Mouse (Mus musculus) midbrain, embryonic 12.5 days (tissue): ENCODE results near the gene Natd1. TPM values are rescaled to one million over a fixed set of nuclear protein-coding genes. Genes with fewer than 3 reads are reported as not detected.

Source experiments
- ATAC-seq: fragments of 200-750 bp; cut with Nextera tagmentation; 2 replicates; pipeline ENCODE4 v1.8.0; 2017; ENCODE audit warnings: low read depth, moderate TSS enrichment, moderate library complexity; ENCODE audit not compliant: low FRiP score
- H3K27ac ChIP-seq: fragments of 300-500 bp; sonication (generic); replicated peaks from 2 replicates; pipeline ENCODE4 v1.5.1; 2016; ENCODE audit warnings: mild to moderate bottlenecking
- H3K27me3 ChIP-seq: fragments of 300-500 bp; sonication (generic); 2 replicates; pipeline ENCODE4 v1.6.1; 2016; ENCODE audit warnings: mild to moderate bottlenecking
- H3K36me3 ChIP-seq: fragments of 300-500 bp; sonication (generic); 2 replicates; pipeline ENCODE4 v1.6.1; 2016
- H3K4me1 ChIP-seq: fragments of 300-500 bp; sonication (generic); 2 replicates; pipeline ENCODE4 v1.6.1; 2016
- H3K4me2 ChIP-seq: fragments of 300-500 bp; sonication (generic); replicated peaks from 2 replicates; pipeline ENCODE4 v1.6.1; 2016; ENCODE audit warnings: mild to moderate bottlenecking, moderate library complexity
- H3K4me3 ChIP-seq: fragments of 300-500 bp; sonication (generic); 2 replicates; pipeline ENCODE4 v1.5.1; 2016; ENCODE audit warnings: mild to moderate bottlenecking
- H3K9ac ChIP-seq: fragments of 300-500 bp; sonication (generic); replicated peaks from 2 replicates; pipeline ENCODE4 v1.6.1; 2016; ENCODE audit warnings: mild to moderate bottlenecking, moderate library complexity
- H3K9me3 ChIP-seq: fragments of 300-500 bp; sonication (generic); 2 replicates; pipeline ENCODE4 v1.6.1; 2016; ENCODE audit warnings: mild to moderate bottlenecking
- whole genome bisulfite sequencing: fragments of 180-500 bp; shearing (Covaris S2); methylation state at CpG from one replicate; pipeline ENCODE4 v1.1.7; 2016; 5-methylcytosine and 5-hydroxymethylcytosine counted together
- polyA plus RNA-seq: library from polyadenylated mRNA; unstranded; fragments of >200 nt; fragmentation: Nextera tagmentation; extraction: Ambion mirVana; gene quantifications from 2 replicates; pipeline ENCODE4 v1.2.1, GENCODE M21; 2016

The Natd1 gene
- polyA plus RNA-seq, 1 experiment from 2014 or later, result 27.3 TPM

DNA sequence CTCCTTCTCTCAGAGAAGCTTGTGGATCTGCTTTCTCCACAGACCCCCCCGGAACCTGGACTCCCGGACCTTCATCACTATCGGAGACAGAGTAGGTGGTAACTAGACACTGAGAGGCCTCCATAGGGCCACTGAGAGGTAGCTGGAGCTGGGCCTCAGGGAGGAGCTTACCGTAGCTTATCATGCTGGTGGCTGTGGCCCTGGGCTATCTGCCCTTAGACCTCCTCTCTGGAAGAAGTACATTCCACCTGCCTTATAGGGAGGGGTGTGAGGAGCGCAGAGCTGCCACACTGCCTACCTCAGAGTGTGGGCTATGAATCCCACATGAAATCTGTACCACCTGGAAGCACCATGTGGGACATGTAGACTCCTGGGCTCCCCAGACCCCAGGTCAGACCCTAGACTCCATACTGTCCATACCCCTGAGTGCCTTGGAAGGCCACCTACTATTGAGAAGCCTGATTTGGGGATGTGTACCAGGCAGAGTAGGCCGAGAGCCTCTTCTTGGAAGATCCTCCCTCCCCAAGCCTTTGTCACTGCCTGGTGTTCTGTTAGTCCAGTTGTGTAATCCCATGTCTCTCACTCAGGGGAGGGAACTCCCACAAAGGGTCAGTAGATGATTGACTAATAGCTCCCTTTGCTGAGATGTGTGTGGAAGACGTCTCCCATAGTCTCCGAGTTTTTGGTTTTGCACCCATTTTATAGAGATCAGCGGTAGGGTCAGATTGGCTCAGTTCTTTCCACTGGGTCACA, 27.9 kb upstream of the Natd1 start:
- no peaks in the 10 kb centered on the region for H3K27me3 ChIP-seq
- H3K4me3 ChIP-seq, result no peak overlapping the region
- 91% methylated on average over 9 of the region's 9 CpGs for WGBS

DNA sequence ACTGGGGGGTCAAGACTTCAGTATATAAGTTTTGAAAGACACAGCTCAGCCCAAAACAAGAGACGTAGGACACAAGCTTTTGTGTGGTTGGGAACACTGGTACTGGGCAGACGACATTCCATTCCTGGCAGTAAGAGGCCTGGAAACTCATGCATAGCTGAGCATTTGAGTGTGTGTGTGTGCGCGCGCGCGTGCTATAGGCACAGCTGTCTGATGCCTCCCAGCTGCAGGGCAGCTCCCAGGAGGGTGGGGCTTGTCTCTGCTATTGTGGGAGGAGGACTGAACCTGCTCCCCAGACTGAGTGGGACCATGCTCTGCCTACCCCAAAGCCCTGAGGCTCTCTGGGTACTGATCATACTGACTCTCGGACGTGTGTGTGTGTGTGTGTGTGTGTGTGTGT, 26.8 kb upstream of the Natd1 start:
- H3K4me1 ChIP-seq, result peaks cover 10% of the 10 kb centered on the region; the same call in 1 of the 2 replicates
- H3K9ac ChIP-seq, result no peak overlapping the region
- no peaks in the 10 kb centered on the region for H3K27me3 ChIP-seq
- peaks cover 35% of the 10 kb centered on the region for H3K36me3 ChIP-seq
- no peak overlapping the region for H3K4me2 ChIP-seq
- no peak for ATAC-seq
- H3K27ac ChIP-seq, result no peak overlapping the region
- 67% methylated on average over 9 of the region's 9 CpGs for WGBS
- no peak overlapping the region for H3K4me3 ChIP-seq
- no peaks in the 10 kb centered on the region for H3K9me3 ChIP-seq

More for the DNA sequence above, 27.9 kb upstream of the Natd1 start:
- peaks cover 10% of the 10 kb centered on the region; the same call in 1 of the 2 replicates for H3K4me1 ChIP-seq
- peaks cover 45% of the 10 kb centered on the region for H3K36me3 ChIP-seq
- H3K27ac ChIP-seq, result no peak overlapping the region
- ATAC-seq, result no peak
- H3K9me3 ChIP-seq, result no peaks in the 10 kb centered on the region
- H3K9ac ChIP-seq, result no peak overlapping the region
- no peak overlapping the region for H3K4me2 ChIP-seq

DNA sequence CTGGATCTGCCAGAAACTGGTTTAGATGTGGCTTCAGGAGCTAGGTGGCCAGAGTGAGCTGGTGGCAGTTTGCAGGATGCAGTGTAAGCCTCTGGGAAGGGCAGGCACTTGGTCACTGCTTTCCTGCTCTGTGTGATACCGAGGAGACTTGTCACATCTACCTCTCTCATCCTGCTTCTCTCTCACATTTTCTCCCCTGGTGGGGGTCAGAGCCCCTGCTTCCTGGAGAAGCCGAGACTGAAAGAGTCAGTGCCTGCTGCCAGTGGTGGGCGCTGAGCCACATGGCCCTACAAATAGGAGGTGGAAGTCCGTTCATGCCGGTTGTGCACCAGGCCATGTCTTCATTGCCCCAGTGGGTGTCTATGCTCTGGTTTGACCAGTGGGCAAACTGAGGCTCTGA, 26.0 kb upstream of the Natd1 start:
- Histone ChIP-seq H3K36me3 (peaks cover 26% of the 10 kb centered on the region), H3K4me1 (peaks cover 10% of the 10 kb centered on the region; the same call in 1 of the 2 replicates), H3K27me3 (no peaks in the 10 kb centered on the region), H3K9ac (no peak overlapping the region), H3K4me2 (no peak overlapping the region), H3K4me3 (no peak overlapping the region), H3K27ac (no peak overlapping the region), H3K9me3 (no peaks in the 10 kb centered on the region)
- WGBS, result 78% methylated on average over 5 of the region's 5 CpGs
- ATAC-seq, result no peak

DNA sequence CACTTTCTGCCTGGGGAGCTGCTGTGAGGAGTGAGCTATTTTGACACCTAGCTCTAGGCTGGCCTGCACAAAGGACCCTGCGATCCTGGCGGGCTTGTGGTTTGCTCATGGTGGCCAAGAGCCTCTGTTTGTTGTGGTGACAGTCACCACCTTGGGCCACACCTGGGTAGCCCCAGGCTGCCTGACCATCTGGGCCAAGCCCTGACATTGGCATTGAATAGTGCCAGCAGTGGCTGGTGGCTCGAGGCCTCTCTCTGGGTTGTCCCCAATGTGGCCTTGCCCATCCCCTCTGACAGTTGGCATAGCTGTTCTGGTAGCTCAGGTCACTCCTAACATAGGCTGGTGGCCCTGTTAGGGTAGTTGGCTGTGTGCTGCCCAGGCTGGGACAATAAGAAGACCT, 24.9 kb upstream of the Natd1 start:
- 96% methylated on average over 3 of the region's 3 CpGs for WGBS
- Histone ChIP-seq H3K9ac (no peak overlapping the region), H3K4me2 (no peak overlapping the region), H3K27me3 (no peaks in the 10 kb centered on the region), H3K4me1 (peaks cover 10% of the 10 kb centered on the region; the same call in 1 of the 2 replicates), H3K9me3 (no peaks in the 10 kb centered on the region), H3K27ac (no peak overlapping the region), H3K36me3 (peaks cover 18% of the 10 kb centered on the region), H3K4me3 (no peak overlapping the region)
- no peak for ATAC-seq

DNA sequence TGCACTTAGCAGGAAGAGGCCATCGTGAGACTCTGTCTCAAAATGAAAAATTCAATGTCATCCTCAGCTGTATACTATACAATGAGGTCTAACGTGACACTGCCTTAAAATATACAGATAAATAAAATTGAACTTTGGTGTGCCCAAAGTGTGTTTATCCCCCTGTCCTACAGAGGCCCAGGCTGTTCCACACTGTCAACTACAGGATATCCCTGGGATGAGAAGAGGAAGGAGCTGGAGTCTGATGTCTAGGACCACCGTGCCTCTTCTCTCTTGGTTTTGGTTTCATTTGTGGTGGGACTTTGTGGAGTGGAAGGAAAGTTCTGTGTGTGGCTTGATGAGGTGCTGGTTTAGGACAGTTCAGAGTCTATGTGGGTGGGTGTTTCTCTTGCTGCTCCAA, 23.1 kb upstream of the Natd1 start:
- Histone ChIP-seq H3K27me3 (no peaks in the 10 kb centered on the region), H3K4me3 (no peak overlapping the region), H3K9me3 (no peaks in the 10 kb centered on the region), H3K4me1 (peaks cover 24% of the 10 kb centered on the region), H3K36me3 (no peaks in the 10 kb centered on the region), H3K27ac (no peak overlapping the region), H3K9ac (no peak overlapping the region), H3K4me2 (no peak overlapping the region)
- 86% methylated on average over 3 of the region's 3 CpGs for WGBS
- no peak for ATAC-seq

DNA sequence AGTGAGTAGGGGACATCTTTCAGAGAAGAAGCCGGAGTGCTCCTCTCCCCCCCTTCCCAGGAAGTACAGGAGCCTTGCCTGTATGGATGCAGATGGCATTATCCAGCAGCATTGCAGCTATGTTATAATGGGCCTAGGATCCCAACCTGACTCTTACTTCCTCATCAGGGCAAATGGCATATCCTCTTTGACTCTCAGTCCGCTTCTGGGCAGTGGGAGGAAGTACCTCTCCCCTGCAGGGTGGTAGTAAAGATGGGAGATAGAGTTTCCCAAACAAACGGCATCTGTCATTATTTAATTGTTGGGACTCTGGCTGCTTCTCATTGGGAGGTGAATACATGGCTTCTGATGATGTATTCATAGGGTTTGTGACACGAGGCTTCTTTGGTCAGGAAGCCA, 21.4 kb upstream of the Natd1 start:
- Histone ChIP-seq H3K4me2 (no peak overlapping the region), H3K27me3 (0 out of 2 replicates have a peak, but pooled peaks cover 2% of the 10 kb centered on the region), H3K4me1 (peaks cover 27% of the 10 kb centered on the region), H3K27ac (no peak overlapping the region), H3K4me3 (no peak overlapping the region), H3K9me3 (no peaks in the 10 kb centered on the region), H3K9ac (no peak overlapping the region), H3K36me3 (no peaks in the 10 kb centered on the region)
- 87% methylated on average over 4 of the region's 4 CpGs for WGBS
- no peak for ATAC-seq

DNA sequence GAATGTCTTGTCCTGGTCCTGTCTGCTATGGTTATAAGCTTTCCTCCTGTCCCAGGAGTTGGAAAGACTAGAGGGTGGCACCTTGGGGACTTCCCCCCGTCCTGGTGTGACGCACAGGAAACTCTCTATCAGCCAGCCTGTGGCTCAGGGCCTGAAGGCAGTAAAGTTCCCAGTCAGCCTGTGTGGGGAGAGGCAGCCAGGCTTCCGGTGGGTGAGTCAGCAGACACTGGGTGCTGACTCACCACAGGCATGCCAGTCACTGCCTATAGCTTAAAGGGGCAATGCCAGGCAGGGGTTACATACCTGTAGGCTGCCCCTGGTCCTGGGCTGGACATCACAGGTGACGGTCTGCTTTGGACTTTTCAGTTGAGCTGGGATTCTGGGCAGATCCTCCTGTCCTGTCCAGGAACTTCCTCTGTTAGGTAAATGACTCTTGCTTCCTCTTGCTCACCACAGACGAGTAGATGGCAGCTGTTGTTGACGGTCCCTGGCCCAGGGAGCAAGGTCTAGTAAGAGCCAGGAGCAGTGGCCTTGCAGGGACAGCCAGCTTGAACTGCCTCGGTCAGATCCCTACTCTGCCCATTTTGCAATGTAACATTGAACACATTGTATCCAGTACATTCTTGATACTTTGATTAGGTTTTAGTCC, 20.9 kb upstream of the Natd1 start:
- Histone ChIP-seq H3K27me3 (peaks cover 7% of the 10 kb centered on the region; the same call in 1 of the 2 replicates), H3K4me3 (no peak overlapping the region), H3K9ac (no peak overlapping the region), H3K9me3 (no peaks in the 10 kb centered on the region), H3K4me1 (peaks cover 28% of the 10 kb centered on the region), H3K4me2 (no peak overlapping the region), H3K36me3 (no peaks in the 10 kb centered on the region), H3K27ac (no peak overlapping the region; the same call in 1 of the 2 replicates)
- 87% methylated on average over 7 of the region's 7 CpGs for WGBS
- ATAC-seq, result no peak

DNA sequence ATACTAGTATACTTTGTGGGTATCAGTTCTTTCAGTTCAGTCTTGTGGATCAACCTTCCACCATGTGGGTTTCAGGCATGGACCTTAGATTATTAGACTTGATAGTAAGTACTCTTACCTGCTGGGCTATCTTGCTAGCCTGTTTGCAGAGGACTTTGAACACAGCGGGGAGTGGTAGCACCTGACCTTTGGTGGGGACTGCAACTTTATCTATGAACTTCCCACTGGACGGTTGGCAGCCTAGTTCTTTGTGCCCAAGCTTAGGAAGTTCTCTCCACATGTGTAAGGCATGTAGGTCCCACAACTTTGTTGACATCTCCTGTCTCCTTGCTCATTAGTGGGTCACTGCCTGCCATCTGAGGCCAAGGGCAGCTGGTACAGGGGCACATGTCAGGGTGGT, 20.2 kb upstream of the Natd1 start:
- no peak for ATAC-seq
- H3K27ac ChIP-seq, result no peak overlapping the region; the same call in 1 of the 2 replicates
- H3K4me2 ChIP-seq, result no peak overlapping the region
- H3K36me3 ChIP-seq, result no peaks in the 10 kb centered on the region
- H3K9ac ChIP-seq, result no peak overlapping the region
- no peaks in the 10 kb centered on the region for H3K9me3 ChIP-seq
- no peak overlapping the region for H3K4me3 ChIP-seq
- peaks cover 14% of the 10 kb centered on the region; the same call in 1 of the 2 replicates for H3K27me3 ChIP-seq
- WGBS, result 89% methylated on average over 2 of the region's 2 CpGs
- H3K4me1 ChIP-seq, result peaks cover 28% of the 10 kb centered on the region

DNA sequence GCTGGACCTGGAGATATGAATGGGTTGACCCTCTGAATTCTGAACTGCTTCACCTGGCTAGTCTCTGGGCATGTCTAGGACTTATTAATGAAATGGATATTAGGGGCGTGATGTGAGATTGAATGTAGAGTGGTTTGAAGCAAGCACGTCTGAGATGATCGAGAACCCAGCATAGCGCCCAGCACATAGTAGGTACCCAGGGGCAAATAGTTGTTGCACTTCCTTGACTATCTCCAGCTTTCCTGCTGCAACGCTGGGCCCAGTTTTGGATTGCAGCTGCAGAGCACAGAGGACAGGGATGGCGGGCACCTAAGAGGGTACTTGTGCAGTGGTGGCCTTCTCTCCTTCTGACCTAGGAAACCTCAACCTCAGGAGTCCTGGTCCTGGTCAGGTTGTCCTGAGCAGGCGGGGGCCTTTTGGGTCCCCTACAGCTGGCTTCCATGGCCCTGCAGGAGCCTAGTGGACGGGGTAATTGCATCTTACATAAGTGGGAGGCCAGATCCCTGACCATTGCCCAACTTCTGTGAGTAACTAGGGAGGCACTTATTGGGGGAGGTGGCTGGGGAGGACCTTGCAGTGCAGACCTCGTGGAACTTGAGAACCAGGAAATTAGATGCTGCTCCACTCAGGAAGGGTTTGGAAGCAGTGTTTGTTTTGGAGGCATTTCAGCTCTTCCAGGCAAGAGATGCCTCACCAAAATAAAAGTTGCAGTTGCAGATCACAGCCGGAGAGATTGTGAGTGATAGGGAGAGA, 18.8 kb upstream of the Natd1 start:
- H3K27me3 ChIP-seq, result peaks cover 16% of the 10 kb centered on the region; the same call in 1 of the 2 replicates
- WGBS, result 86% methylated on average over 10 of the region's 10 CpGs
- peak overlapping the region; percentile 76; the same call in 1 of the 2 replicates for H3K9ac ChIP-seq
- no peak overlapping the region for H3K27ac ChIP-seq
- no peak for ATAC-seq
- peak overlapping the region; percentile 84 for H3K4me2 ChIP-seq
- H3K36me3 ChIP-seq, result no peaks in the 10 kb centered on the region
- peaks cover 28% of the 10 kb centered on the region for H3K4me1 ChIP-seq
- H3K4me3 ChIP-seq, result peak overlapping the region; percentile 78; the same call in 1 of the 2 replicates
- H3K9me3 ChIP-seq, result no peaks in the 10 kb centered on the region

DNA sequence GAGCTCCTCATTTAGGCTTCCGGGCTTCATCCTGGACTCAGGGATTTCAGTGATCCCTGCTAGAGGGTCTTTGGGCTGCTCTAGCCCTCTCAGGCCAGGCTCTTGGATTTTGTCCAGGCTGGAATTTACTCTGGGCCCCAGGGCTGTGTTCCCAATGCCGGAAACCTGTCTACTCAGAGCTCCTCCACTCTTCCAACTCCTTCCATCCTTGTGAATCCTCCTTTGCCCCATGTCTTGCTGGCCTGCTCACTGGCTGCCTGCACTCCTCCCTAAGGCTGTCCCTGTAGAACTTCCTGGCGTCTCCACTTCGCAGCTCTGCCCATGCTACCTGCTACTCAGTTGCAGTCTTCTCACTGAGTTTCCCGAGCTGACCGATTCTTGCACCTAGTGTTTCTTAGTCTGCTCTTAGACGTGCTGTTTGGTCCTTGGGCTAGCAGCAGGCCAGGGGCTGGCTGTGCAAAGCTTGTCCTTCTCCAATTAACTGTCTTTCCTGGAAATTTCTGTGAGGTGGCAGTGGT, 18.0 kb upstream of the Natd1 start:
- no peak for ATAC-seq
- H3K4me3 ChIP-seq, result peak overlapping the region; percentile 78
- no peaks in the 10 kb centered on the region for H3K9me3 ChIP-seq
- peaks cover 16% of the 10 kb centered on the region; the same call in 1 of the 2 replicates for H3K27me3 ChIP-seq
- peaks cover 32% of the 10 kb centered on the region for H3K4me1 ChIP-seq
- no peak overlapping the region for H3K27ac ChIP-seq
- H3K4me2 ChIP-seq, result peak overlapping the region; percentile 84
- no peaks in the 10 kb centered on the region for H3K36me3 ChIP-seq
- peak overlapping the region; percentile 76 for H3K9ac ChIP-seq
- 10% methylated on average over 7 of the region's 7 CpGs for WGBS

DNA sequence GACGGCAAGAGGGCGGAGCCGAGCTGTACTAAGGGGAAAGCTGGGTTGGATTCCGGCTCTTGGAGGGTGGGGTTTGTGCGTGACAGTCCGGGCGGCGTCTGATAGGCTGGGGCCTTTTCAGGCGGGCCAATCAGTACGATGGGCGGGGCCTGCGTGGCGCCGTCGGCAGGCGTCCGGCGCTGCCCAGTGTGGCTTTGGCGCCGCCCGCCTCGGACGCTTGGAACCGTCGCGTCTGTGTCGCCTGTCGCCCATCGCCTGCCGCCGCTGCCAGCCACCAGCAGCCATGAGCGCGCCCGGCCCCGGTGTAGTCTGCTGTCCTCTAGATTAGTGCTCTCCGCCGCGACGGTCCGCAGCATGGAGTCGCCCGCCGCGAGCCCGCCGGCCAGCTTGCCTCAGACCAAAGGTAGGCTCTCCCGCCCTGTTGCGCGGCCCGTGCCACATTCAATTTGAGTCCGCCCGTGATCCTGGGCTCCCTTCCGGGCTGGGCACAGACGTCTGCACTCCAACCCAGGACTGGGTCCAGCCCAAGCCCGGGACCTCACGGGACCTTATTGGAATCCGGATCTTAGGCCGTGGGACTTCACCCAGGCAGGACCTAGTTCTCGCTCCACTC, 17.4 kb upstream of the Natd1 start, which contains the start of gene Map2k3:
Gene Map2k3 (plus strand): TSS at position 165 of the 613 bp plus-strand sequence.
- Histone ChIP-seq H3K9me3 (no peaks in the 10 kb centered on the region), H3K4me2 (peak within 1 kb of the TSS; percentile 84), H3K27me3 (peaks cover 16% of the 10 kb centered on the region; the same call in 1 of the 2 replicates), H3K27ac (peak within 1 kb of the TSS; percentile 56), H3K36me3 (no peaks in the 10 kb centered on the region), H3K4me1 (peaks cover 37% of the 10 kb centered on the region), H3K4me3 (peak within 1 kb of the TSS; percentile 78), H3K9ac (peak within 1 kb of the TSS; percentile 76)
- WGBS, result under 1% methylated on average over 44 of the region's 59 CpGs
- peak; percentile 96 for ATAC-seq
